Mouse (Mus musculus): ENCODE data around the gene Fancg. TPM values are rescaled to one million over a fixed set of nuclear protein-coding genes. Genes with fewer than 3 reads are reported as not detected.

Fancg gene
- total and polyA plus RNA-seq, 3 experiments = 9.4 to 16.8 (median 12.9) TPM

DNA sequence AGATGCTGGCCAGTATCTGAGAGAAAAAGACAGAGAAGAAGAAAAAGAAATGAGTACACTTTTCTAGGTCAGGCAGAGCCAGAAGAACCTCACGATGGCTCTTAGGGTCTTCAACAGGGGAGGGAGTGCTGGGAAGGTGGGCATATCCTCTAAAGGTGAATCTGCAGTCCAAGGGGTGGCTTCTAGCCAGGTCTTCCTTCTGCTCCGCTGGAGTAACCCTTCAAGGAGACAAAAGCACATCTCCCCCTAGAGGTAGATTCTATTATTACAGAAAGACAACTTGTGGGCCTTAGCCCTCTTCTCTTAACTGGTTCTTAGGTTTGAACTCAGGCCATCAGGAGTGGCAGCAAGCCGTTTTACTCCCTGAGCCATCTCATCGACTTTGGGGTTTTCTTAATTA, 42.3 kb upstream of the Fancg start:
- DNase-seq (ENCODE audit: low spot score) = no peak
- no peaks in the 10 kb centered on the region for H3K36me3 ChIP-seq (replicated peaks)
- TF ChIP-seq GATA2 (IDR thresholded peaks at IDR 0.05; ENCODE audit: borderline replicate concordance, low read depth, low read length) (no peak), POLR2AphosphoS5 (IDR thresholded peaks at IDR 0.05; ENCODE audit: insufficient replicate concordance, low read depth, low read length) (no peak), CTCF (IDR thresholded peaks at IDR 0.05; ENCODE audit: low read depth, low read length) (no peak), TAL1 (conservative IDR thresholded peaks at IDR 0.05; ENCODE audit: low read depth, low read length) (no peak), GATA1 (IDR thresholded peaks at IDR 0.05; ENCODE audit: borderline replicate concordance, low read length) (no peak)

DNA sequence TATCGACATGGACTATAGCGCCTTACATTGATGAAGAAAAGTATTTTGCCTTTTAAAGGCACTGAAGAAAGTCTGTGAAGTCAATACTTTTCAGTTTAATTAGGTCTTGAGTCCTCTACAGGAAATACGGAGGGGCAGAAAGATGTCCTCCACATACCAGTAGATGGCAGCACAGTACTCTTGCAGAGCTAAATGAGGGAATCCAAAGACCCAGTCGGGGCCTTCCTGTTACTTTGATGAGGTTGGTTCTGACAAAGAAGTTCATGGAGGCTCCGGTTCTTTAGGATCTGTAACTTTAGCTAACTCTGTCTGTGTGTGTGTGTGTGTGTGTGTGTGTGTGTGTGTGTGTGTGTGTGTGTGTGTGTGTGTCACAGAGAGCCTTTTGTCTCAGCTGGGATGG, 36.9 kb upstream of the Fancg start:
- H3K4me3 ChIP-seq (ENCODE audit: low read depth, low read length) = no peak overlapping the region; the same call in 1 of the 2 replicates
- no peaks in the 10 kb centered on the region for H3K9me3 ChIP-seq (replicated peaks)
- peaks cover 9% of the 10 kb centered on the region for H3K27me3 ChIP-seq (ENCODE audit: insufficient read depth, low read length)
- no peaks in the 10 kb centered on the region for H3K36me3 ChIP-seq (replicated peaks)
- peaks cover 49% of the 10 kb centered on the region for H3K4me1 ChIP-seq (ENCODE audit: insufficient read depth, low read depth, low read length)
- DNase-seq (ENCODE audit: low spot score) = peak; percentile 64
- no peak for TF ChIP-seq POLR2AphosphoS5 (IDR thresholded peaks at IDR 0.05; ENCODE audit: insufficient replicate concordance, low read depth, low read length)
- TF ChIP-seq CTCF (IDR thresholded peaks at IDR 0.05; ENCODE audit: low read depth, low read length) = peak; percentile 70; the same call in 1 of the 2 replicates
- ATAC-seq (ENCODE audit: extremely low read depth, insufficient number of reproducible peaks, low FRiP score, poor library complexity, severe bottlenecking) = no peak

More for the DNA sequence above, 42.3 kb upstream of the Fancg start:
- ATAC-seq (ENCODE audit: extremely low read depth, insufficient number of reproducible peaks, low FRiP score, poor library complexity, severe bottlenecking) = no peak
- Histone ChIP-seq H3K9me3 (replicated peaks) (no peaks in the 10 kb centered on the region), H3K4me1 (ENCODE audit: insufficient read depth, low read depth, low read length) (peaks cover 1% of the 10 kb centered on the region), H3K4me3 (ENCODE audit: low read depth, low read length) (no peak overlapping the region), H3K27me3 (ENCODE audit: insufficient read depth, low read length) (peaks cover 7% of the 10 kb centered on the region)

DNA sequence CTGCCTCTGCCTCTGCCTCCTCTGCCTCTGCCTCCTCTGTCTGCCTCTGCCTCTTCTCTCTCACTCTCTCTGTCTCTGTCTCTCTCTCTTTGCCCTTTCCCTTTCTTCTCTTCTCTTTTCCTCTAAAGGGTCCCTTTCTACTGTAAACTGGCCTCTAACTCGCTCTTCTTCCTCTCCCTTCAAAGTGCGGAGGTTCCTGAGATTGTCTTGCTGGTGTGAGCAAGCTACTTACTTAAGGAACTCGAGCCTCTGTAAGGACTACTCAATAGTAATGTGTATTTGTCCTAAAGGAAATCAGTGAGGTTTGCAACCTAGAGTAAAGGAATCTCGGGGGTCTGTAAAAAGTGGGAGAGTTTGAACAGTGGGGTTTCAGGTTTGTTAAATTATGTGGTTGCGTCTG, 36.3 kb upstream of the Fancg start:
- no peak overlapping the region; the same call in 1 of the 2 replicates for H3K4me3 ChIP-seq (ENCODE audit: low read depth, low read length)

DNA sequence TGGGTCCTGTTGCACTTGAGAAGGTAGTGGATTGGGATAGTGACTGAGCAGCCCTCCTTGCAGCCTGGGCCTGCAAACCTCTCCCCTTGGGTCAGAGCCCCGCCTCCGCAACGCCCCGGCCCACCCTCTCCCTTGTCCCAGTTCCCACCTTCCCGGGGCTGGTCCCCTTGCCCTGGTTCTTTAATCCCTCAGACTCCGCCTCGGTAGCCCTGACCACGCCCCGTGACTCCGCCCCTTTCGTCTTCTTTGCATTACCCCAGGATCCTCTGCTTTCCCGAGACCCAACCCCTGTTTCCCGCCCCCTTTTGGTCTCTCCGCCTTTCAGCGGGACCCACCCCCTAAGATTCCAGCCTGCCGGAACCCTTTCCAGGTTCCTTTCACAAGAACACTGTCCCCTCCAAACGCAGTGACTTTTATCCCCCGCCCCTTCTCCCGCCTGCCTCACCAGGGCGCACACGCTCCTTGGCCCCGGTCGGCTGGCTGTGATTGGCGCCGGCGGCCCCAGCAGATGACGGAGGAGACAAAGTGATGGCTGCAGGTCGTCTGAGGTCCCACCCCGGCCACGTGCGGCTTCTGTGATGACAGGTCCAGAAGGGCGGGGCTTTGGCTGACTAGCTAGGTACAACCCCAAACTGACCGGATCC, 35.5 kb upstream of the Fancg start, which contains the start of gene Fam214b:
Fam214b (minus strand) TSS at position 562 of the 644 bp plus-strand sequence.
- H3K9me3 ChIP-seq (replicated peaks) = no peaks in the 10 kb centered on the region
- peak within 1 kb of the TSS; percentile 73 for H3K4me3 ChIP-seq (ENCODE audit: low read depth, low read length)
- H3K27me3 ChIP-seq (ENCODE audit: insufficient read depth, low read length) = peaks cover 9% of the 10 kb centered on the region
- DNase-seq (ENCODE audit: low spot score) (peak; percentile 65), ATAC-seq (ENCODE audit: extremely low read depth, insufficient number of reproducible peaks, low FRiP score, poor library complexity, severe bottlenecking) (peak; percentile 85)
- peaks cover 54% of the 10 kb centered on the region for H3K4me1 ChIP-seq (ENCODE audit: insufficient read depth, low read depth, low read length)
- no peak for TF ChIP-seq POLR2AphosphoS5 (IDR thresholded peaks at IDR 0.05; ENCODE audit: insufficient replicate concordance, low read depth, low read length)
- TF ChIP-seq GATA2 (IDR thresholded peaks at IDR 0.05; ENCODE audit: borderline replicate concordance, low read depth, low read length) = no peak
- no peak for TF ChIP-seq GATA1 (IDR thresholded peaks at IDR 0.05; ENCODE audit: borderline replicate concordance, low read length)
- no peak for TF ChIP-seq CTCF (IDR thresholded peaks at IDR 0.05; ENCODE audit: low read depth, low read length)
- no peak for TF ChIP-seq TAL1 (conservative IDR thresholded peaks at IDR 0.05; ENCODE audit: low read depth, low read length)
- H3K36me3 ChIP-seq (replicated peaks) = no peaks in the 10 kb centered on the region

More for the DNA sequence above, 36.3 kb upstream of the Fancg start:
- no peaks in the 10 kb centered on the region for H3K36me3 ChIP-seq (replicated peaks)
- H3K27me3 ChIP-seq (ENCODE audit: insufficient read depth, low read length) = peaks cover 9% of the 10 kb centered on the region
- peaks cover 49% of the 10 kb centered on the region for H3K4me1 ChIP-seq (ENCODE audit: insufficient read depth, low read depth, low read length)
- DNase-seq (ENCODE audit: low spot score) = no peak
- ATAC-seq (ENCODE audit: extremely low read depth, insufficient number of reproducible peaks, low FRiP score, poor library complexity, severe bottlenecking) = no peak
- TF ChIP-seq POLR2AphosphoS5 (IDR thresholded peaks at IDR 0.05; ENCODE audit: insufficient replicate concordance, low read depth, low read length) (no peak), CTCF (IDR thresholded peaks at IDR 0.05; ENCODE audit: low read depth, low read length) (no peak), TAL1 (conservative IDR thresholded peaks at IDR 0.05; ENCODE audit: low read depth, low read length) (no peak), GATA2 (IDR thresholded peaks at IDR 0.05; ENCODE audit: borderline replicate concordance, low read depth, low read length) (no peak), GATA1 (IDR thresholded peaks at IDR 0.05; ENCODE audit: borderline replicate concordance, low read length) (no peak)
- no peaks in the 10 kb centered on the region for H3K9me3 ChIP-seq (replicated peaks)

DNA sequence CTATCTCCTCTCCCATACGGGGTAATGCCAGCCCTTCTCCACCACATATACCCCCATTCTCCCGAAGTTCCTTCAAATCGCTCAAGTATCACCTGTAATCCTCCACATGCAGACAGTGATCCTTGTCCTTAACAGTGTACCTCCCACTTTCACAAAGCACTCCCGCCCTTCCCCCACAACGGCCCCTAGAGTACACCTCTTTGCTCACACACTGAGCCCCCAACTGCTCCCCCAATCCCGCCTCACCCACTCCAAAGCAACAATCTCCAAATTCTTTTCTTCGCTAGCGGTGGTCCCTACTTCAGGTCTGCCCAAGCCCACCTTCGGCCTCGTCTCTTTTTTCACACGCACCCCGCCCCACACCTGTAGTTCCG, 35.0 kb upstream of the Fancg start:
- peaks cover 9% of the 10 kb centered on the region for H3K27me3 ChIP-seq (ENCODE audit: insufficient read depth, low read length)
- TF ChIP-seq CTCF (IDR thresholded peaks at IDR 0.05; ENCODE audit: low read depth, low read length) = no peak
- no peak for TF ChIP-seq POLR2AphosphoS5 (IDR thresholded peaks at IDR 0.05; ENCODE audit: insufficient replicate concordance, low read depth, low read length)
- no peak for TF ChIP-seq GATA2 (IDR thresholded peaks at IDR 0.05; ENCODE audit: borderline replicate concordance, low read depth, low read length)
- no peak for TF ChIP-seq TAL1 (conservative IDR thresholded peaks at IDR 0.05; ENCODE audit: low read depth, low read length)
- TF ChIP-seq GATA1 (IDR thresholded peaks at IDR 0.05; ENCODE audit: borderline replicate concordance, low read length) = no peak
- H3K4me3 ChIP-seq (ENCODE audit: low read depth, low read length) = peak overlapping the region; percentile 73
- no peaks in the 10 kb centered on the region for H3K9me3 ChIP-seq (replicated peaks)
- no peaks in the 10 kb centered on the region for H3K36me3 ChIP-seq (replicated peaks)
- no peak for DNase-seq (ENCODE audit: low spot score)
- no peak for ATAC-seq (ENCODE audit: extremely low read depth, insufficient number of reproducible peaks, low FRiP score, poor library complexity, severe bottlenecking)
- peaks cover 59% of the 10 kb centered on the region for H3K4me1 ChIP-seq (ENCODE audit: insufficient read depth, low read depth, low read length)

DNA sequence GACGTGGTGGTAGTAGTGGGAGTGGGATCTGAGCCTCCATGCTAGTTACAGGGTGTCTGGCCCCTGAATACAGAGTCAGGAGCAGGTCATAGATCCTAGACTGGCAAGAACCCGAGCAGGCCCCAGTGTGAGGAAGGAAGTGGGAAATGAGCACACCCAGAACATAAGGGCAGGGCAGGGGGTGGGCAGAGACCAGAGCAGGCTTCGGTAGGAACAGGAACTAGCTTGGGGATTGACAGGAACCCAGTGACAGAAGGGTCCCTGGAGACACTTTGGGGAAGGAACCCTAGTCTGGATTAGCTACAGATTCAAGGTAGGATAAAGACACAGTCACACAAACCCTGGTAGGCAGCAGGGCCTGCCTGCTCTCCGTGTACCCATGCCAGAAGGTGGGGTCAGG, 34.4 kb upstream of the Fancg start:
- peaks cover 6% of the 10 kb centered on the region for H3K27me3 ChIP-seq (ENCODE audit: insufficient read depth, low read length)
- DNase-seq (ENCODE audit: low spot score) = no peak
- peak overlapping the region; percentile 73 for H3K4me3 ChIP-seq (ENCODE audit: low read depth, low read length)
- H3K9me3 ChIP-seq (replicated peaks) = no peaks in the 10 kb centered on the region
- H3K36me3 ChIP-seq (replicated peaks) = no peaks in the 10 kb centered on the region
- no peak for TF ChIP-seq GATA2 (IDR thresholded peaks at IDR 0.05; ENCODE audit: borderline replicate concordance, low read depth, low read length)
- TF ChIP-seq TAL1 (conservative IDR thresholded peaks at IDR 0.05; ENCODE audit: low read depth, low read length) = no peak
- no peak for TF ChIP-seq CTCF (IDR thresholded peaks at IDR 0.05; ENCODE audit: low read depth, low read length)
- TF ChIP-seq GATA1 (IDR thresholded peaks at IDR 0.05; ENCODE audit: borderline replicate concordance, low read length) = no peak
- TF ChIP-seq POLR2AphosphoS5 (IDR thresholded peaks at IDR 0.05; ENCODE audit: insufficient replicate concordance, low read depth, low read length) = no peak
- peaks cover 65% of the 10 kb centered on the region for H3K4me1 ChIP-seq (ENCODE audit: insufficient read depth, low read depth, low read length)
- ATAC-seq (ENCODE audit: extremely low read depth, insufficient number of reproducible peaks, low FRiP score, poor library complexity, severe bottlenecking) = no peak

All from G1E (cell line).